Mouse (Mus musculus) MEL (cell line): ENCODE results near the gene Rhog. TPM values are rescaled to one million over a fixed set of nuclear protein-coding genes. Genes with fewer than 3 reads are reported as not detected.

Experiments used
- DNase-seq: peaks from one replicate; pipeline ENCODE4 v3.0.0; 2011; ENCODE audit warnings: low read depth, low spot score
- H3K27ac ChIP-seq: 2 replicates; pipeline ENCODE4 v1.5.1; 2012; ENCODE audit warnings: low read depth, mild to moderate bottlenecking, control low read depth, low read length, moderate library complexity; ENCODE audit not compliant: control insufficient read depth
- H3K27me3 ChIP-seq, 2 experiments: fragments of 150-350 bp in 1 of 2; sonication (generic) in 1 of 2; 2 replicates each; pipeline ENCODE4 v1.6.1; 2012; ENCODE audit warnings: low read length in 2 of 2, mild to moderate bottlenecking in 2 of 2, improper control_type of control experiment in 1 of 2, moderate library complexity in 1 of 2; ENCODE audit not compliant: insufficient read depth in 2 of 2, control insufficient read depth in 1 of 2
- H3K36me3 ChIP-seq, 2 experiments: 2 replicates each; pipeline ENCODE4 v1.6.1; 2012 to 2014; ENCODE audit warnings: low read length in 2 of 2, improper control_type of control experiment in 1 of 2, inconsistent platforms in 1 of 2, mild to moderate bottlenecking in 1 of 2; ENCODE audit not compliant: insufficient read depth in 2 of 2, control insufficient read depth in 1 of 2
- H3K4me1 ChIP-seq, 2 experiments: fragments of 150-350 bp in 1 of 2; sonication (generic) in 1 of 2; 2 replicates each; pipeline ENCODE4 v1.6.1; 2012; ENCODE audit warnings: low read length in 2 of 2, improper control_type of control experiment in 1 of 2, mild to moderate bottlenecking in 1 of 2; ENCODE audit not compliant: insufficient read depth in 2 of 2, control insufficient read depth in 1 of 2
- H3K4me3 ChIP-seq, 2 experiments: fragments of 150-350 bp in 1 of 2; sonication (generic) in 1 of 2; 2 replicates each; pipeline ENCODE4 v1.5.1; 2012; ENCODE audit warnings: low read depth in 2 of 2, low read length in 2 of 2, mild to moderate bottlenecking in 2 of 2, moderate library complexity in 2 of 2, control low read depth in 1 of 2, improper control_type of control experiment in 1 of 2; ENCODE audit not compliant: control insufficient read depth in 1 of 2, insufficient read depth in 1 of 2
- H3K79me2 ChIP-seq: 2 replicates; pipeline ENCODE4 v1.6.1; 2012; ENCODE audit warnings: mild to moderate bottlenecking, low read length, moderate library complexity; ENCODE audit not compliant: control insufficient read depth, poor library complexity, insufficient read depth
- H3K9ac ChIP-seq: 2 replicates; pipeline ENCODE4 v1.6.1; 2012; ENCODE audit warnings: low read depth, mild to moderate bottlenecking, control low read depth, low read length, moderate library complexity; ENCODE audit not compliant: control insufficient read depth, poor library complexity, severe bottlenecking
- H3K9me3 ChIP-seq: fragments of 150-350 bp; sonication (generic); replicated peaks from 2 replicates; pipeline ENCODE4 v1.6.1; 2012; ENCODE audit warnings: mild to moderate bottlenecking, low read length, improper control_type of control experiment, moderate library complexity; ENCODE audit not compliant: insufficient read depth
- BHLHE40 ChIP-seq: IDR thresholded peaks from 2 replicates; pipeline ENCODE4 v1.6.1; 2012; ENCODE audit warnings: low read depth, mild to moderate bottlenecking, inconsistent platforms, low read length, improper control_type of control experiment, borderline replicate concordance
- CHD1 ChIP-seq: IDR thresholded peaks from 2 replicates; pipeline ENCODE4 v1.6.1; 2012; ENCODE audit warnings: low read depth, mild to moderate bottlenecking, inconsistent platforms, low read length, improper control_type of control experiment
- CHD2 ChIP-seq: IDR thresholded peaks from 2 replicates; pipeline ENCODE4 v1.6.1; 2011; ENCODE audit warnings: low read length, improper control_type of control experiment
- CTCF ChIP-seq, 3 experiments: IDR thresholded peaks in 2 of 3; conservative IDR thresholded peaks in 1 of 3; 2 replicates each; pipeline ENCODE4 v1.5.1; 2011 to 2012; ENCODE audit warnings: low read length in 3 of 3, low read depth in 2 of 3, mild to moderate bottlenecking in 2 of 3, improper control_type of control experiment in 1 of 3, inconsistent platforms in 1 of 3, mixed read lengths in 1 of 3, moderate library complexity in 1 of 3; ENCODE audit not compliant: control insufficient read depth in 1 of 3, insufficient read depth in 1 of 3, poor library complexity in 1 of 3, severe bottlenecking in 1 of 3
- E2F4 ChIP-seq: IDR thresholded peaks from 2 replicates; pipeline ENCODE4 v1.6.1; 2011; ENCODE audit warnings: low read depth, low read length, improper control_type of control experiment, borderline replicate concordance
- ELF1 ChIP-seq: IDR thresholded peaks from 2 replicates; pipeline ENCODE4 v1.6.1; 2014; ENCODE audit warnings: low read depth, mild to moderate bottlenecking, inconsistent platforms, low read length, improper control_type of control experiment, moderate library complexity
- ETS1 ChIP-seq: IDR thresholded peaks from 2 replicates; pipeline ENCODE4 v1.6.1; 2012; ENCODE audit warnings: low read depth, mild to moderate bottlenecking, inconsistent platforms, low read length, improper control_type of control experiment, moderate library complexity
- GABPA ChIP-seq: IDR thresholded peaks from 2 replicates; pipeline ENCODE4 v1.6.1; 2012; ENCODE audit warnings: low read depth, mild to moderate bottlenecking, inconsistent platforms, low read length, improper control_type of control experiment, moderate library complexity
- HCFC1 ChIP-seq: IDR thresholded peaks from 2 replicates; pipeline ENCODE4 v1.6.1; 2012; ENCODE audit warnings: low read depth, mild to moderate bottlenecking, inconsistent platforms, low read length, improper control_type of control experiment, moderate library complexity
- JUND ChIP-seq: IDR thresholded peaks from 2 replicates; pipeline ENCODE4 v1.6.1; 2011; ENCODE audit warnings: low read depth, mild to moderate bottlenecking, improper control_type of control experiment, low read length
- KAT2A ChIP-seq: conservative IDR thresholded peaks from 2 replicates; pipeline ENCODE4 v1.6.1; 2012; ENCODE audit warnings: low read depth, low read length, improper control_type of control experiment, inconsistent platforms
- MAFK ChIP-seq: IDR thresholded peaks from 2 replicates; pipeline ENCODE4 v1.6.1; 2011; ENCODE audit warnings: low read depth, mild to moderate bottlenecking, low read length, improper control_type of control experiment, borderline replicate concordance
- MAX ChIP-seq: IDR thresholded peaks from 2 replicates; pipeline ENCODE4 v1.6.1; 2011; ENCODE audit warnings: low read length, improper control_type of control experiment
- MAZ ChIP-seq: IDR thresholded peaks from 2 replicates; pipeline ENCODE4 v1.6.1; 2012; ENCODE audit warnings: low read depth, mild to moderate bottlenecking, inconsistent platforms, low read length, improper control_type of control experiment
- MEF2A ChIP-seq: IDR thresholded peaks from 2 replicates; pipeline ENCODE4 v1.6.1; 2014; ENCODE audit warnings: low read depth, mild to moderate bottlenecking, inconsistent platforms, low read length, improper control_type of control experiment; ENCODE audit not compliant: poor library complexity, insufficient replicate concordance, severe bottlenecking; ENCODE audit errors: extremely low read depth
- MXI1 ChIP-seq: IDR thresholded peaks from 2 replicates; pipeline ENCODE4 v1.6.1; 2011; ENCODE audit warnings: mild to moderate bottlenecking, low read depth, low read length, improper control_type of control experiment
- MYB ChIP-seq: IDR thresholded peaks from 2 replicates; pipeline ENCODE4 v1.6.1; 2011; ENCODE audit warnings: mild to moderate bottlenecking, low read depth, low read length, improper control_type of control experiment
- MYC ChIP-seq: IDR thresholded peaks from 2 replicates; pipeline ENCODE4 v1.6.1; 2011; ENCODE audit warnings: low read depth, mild to moderate bottlenecking, low read length, improper control_type of control experiment, moderate library complexity
- NRF1 ChIP-seq: IDR thresholded peaks from 2 replicates; pipeline ENCODE4 v1.6.1; 2014; ENCODE audit warnings: low read depth, mild to moderate bottlenecking, inconsistent platforms, low read length, improper control_type of control experiment, moderate library complexity; ENCODE audit not compliant: poor library complexity, insufficient read depth, severe bottlenecking
- POLR2A ChIP-seq, 2 experiments: IDR thresholded peaks; 2 replicates each; pipeline ENCODE4 v1.6.1; 2011 to 2012; ENCODE audit warnings: low read length in 2 of 2, mild to moderate bottlenecking in 2 of 2, control low read depth in 1 of 2, improper control_type of control experiment in 1 of 2, low read depth in 1 of 2, moderate library complexity in 1 of 2; ENCODE audit not compliant: control insufficient read depth in 1 of 2, insufficient read depth in 1 of 2, poor library complexity in 1 of 2
- POLR2AphosphoS2 ChIP-seq: IDR thresholded peaks from 2 replicates; pipeline ENCODE4 v1.6.1; 2011; ENCODE audit warnings: low read length, improper control_type of control experiment
- POLR2AphosphoS5 ChIP-seq: IDR thresholded peaks from 2 replicates; pipeline ENCODE4 v1.6.1; 2012; ENCODE audit warnings: low read depth, borderline replicate concordance, mild to moderate bottlenecking, inconsistent platforms, low read length, moderate library complexity, mixed read lengths
- RAD21 ChIP-seq: IDR thresholded peaks from 2 replicates; pipeline ENCODE4 v1.6.1; 2011; ENCODE audit warnings: mild to moderate bottlenecking, low read depth, low read length, improper control_type of control experiment
- RCOR1 ChIP-seq: IDR thresholded peaks from 2 replicates; pipeline ENCODE4 v1.6.1; 2012; ENCODE audit warnings: low read depth, mild to moderate bottlenecking, inconsistent platforms, low read length, improper control_type of control experiment
- SIN3A ChIP-seq: IDR thresholded peaks from 2 replicates; pipeline ENCODE4 v1.6.1; 2012; ENCODE audit warnings: low read length, improper control_type of control experiment, inconsistent platforms
- SMC3 ChIP-seq: IDR thresholded peaks from 2 replicates; pipeline ENCODE4 v1.6.1; 2011; ENCODE audit warnings: low read depth, low read length, improper control_type of control experiment
- TBP ChIP-seq: IDR thresholded peaks from 2 replicates; pipeline ENCODE4 v1.8.0; 2011; ENCODE audit warnings: low read depth, low read length, improper control_type of control experiment
- TCF12 ChIP-seq: IDR thresholded peaks from 2 replicates; pipeline ENCODE4 v1.6.1; 2014; ENCODE audit warnings: low read depth, mild to moderate bottlenecking, inconsistent platforms, low read length, improper control_type of control experiment, moderate library complexity
- UBTF ChIP-seq: IDR thresholded peaks from 2 replicates; pipeline ENCODE4 v1.6.1; 2012; ENCODE audit warnings: low read depth, mild to moderate bottlenecking, inconsistent platforms, low read length, improper control_type of control experiment, moderate library complexity, borderline replicate concordance; ENCODE audit not compliant: insufficient read depth
- USF1 ChIP-seq: IDR thresholded peaks from 2 replicates; pipeline ENCODE4 v1.6.1; 2014; ENCODE audit warnings: low read depth, mild to moderate bottlenecking, inconsistent platforms, low read length, improper control_type of control experiment, moderate library complexity
- USF2 ChIP-seq, 2 experiments: IDR thresholded peaks; 2 replicates each; pipeline ENCODE4 v1.6.1; 2011 to 2012; ENCODE audit warnings: improper control_type of control experiment in 2 of 2, low read length in 2 of 2, borderline replicate concordance in 1 of 2, inconsistent platforms in 1 of 2, low read depth in 1 of 2, mild to moderate bottlenecking in 1 of 2; ENCODE audit not compliant: insufficient read depth in 1 of 2
- ZC3H11A ChIP-seq: IDR thresholded peaks from 2 replicates; pipeline ENCODE4 v1.6.1; 2012; ENCODE audit warnings: low read depth, mild to moderate bottlenecking, inconsistent platforms, low read length, improper control_type of control experiment
- ZMIZ1 ChIP-seq: IDR thresholded peaks from 2 replicates; pipeline ENCODE4 v1.6.1; 2012; ENCODE audit warnings: low read depth, mild to moderate bottlenecking, inconsistent platforms, low read length, improper control_type of control experiment, moderate library complexity
- ZNF384 ChIP-seq: IDR thresholded peaks from 2 replicates; pipeline ENCODE4 v1.6.1; 2012; ENCODE audit warnings: low read depth, mild to moderate bottlenecking, inconsistent platforms, low read length, improper control_type of control experiment
- polyA plus RNA-seq, 2 experiments: library from polyadenylated mRNA; stranded (reverse) in 1 of 2; unstranded in 1 of 2; fragments of >175 nt in 1 of 2; fragments of >200 nt in 1 of 2; gene quantifications; 2 replicates each; pipeline versions ENCODE4 v1.2.1 to v1.2.4; 2012; ENCODE audit warnings: low replicate concordance in 2 of 2, low read depth in 1 of 2; ENCODE audit not compliant: insufficient read length in 2 of 2, insufficient read depth in 1 of 2, missing spikeins in 1 of 2
- total RNA-seq: library from RNA; depleted of rRNA; stranded (reverse); fragments of 300-350 nt; gene quantifications from 2 replicates; pipeline ENCODE4 v1.2.3, GENCODE M21; 2012

The Rhog gene
- total and polyA plus RNA-seq, 3 experiments: 24.1 to 425 (median 347) TPM

DNA sequence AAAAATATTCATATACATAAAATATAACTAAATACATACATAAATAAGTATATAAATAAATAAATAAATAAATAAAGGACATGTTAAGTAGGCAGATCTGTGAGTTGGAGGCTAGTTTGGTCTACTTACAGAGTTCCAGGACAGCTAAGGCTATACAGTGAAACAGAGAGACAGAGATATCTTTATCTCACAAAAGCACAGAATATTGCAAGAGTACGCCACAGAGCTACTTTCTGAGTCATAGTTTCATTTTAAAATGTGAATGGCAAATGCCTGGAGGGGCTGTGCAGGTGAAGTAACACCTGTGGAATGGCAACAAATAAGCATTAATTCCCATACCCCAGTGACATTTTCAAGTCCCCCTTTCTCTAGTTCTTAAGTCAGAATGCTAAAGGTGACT is 2.2 kb downstream of the Rhog start (continued):
- peak; percentile 79 for TF ChIP-seq ETS1

DNA sequence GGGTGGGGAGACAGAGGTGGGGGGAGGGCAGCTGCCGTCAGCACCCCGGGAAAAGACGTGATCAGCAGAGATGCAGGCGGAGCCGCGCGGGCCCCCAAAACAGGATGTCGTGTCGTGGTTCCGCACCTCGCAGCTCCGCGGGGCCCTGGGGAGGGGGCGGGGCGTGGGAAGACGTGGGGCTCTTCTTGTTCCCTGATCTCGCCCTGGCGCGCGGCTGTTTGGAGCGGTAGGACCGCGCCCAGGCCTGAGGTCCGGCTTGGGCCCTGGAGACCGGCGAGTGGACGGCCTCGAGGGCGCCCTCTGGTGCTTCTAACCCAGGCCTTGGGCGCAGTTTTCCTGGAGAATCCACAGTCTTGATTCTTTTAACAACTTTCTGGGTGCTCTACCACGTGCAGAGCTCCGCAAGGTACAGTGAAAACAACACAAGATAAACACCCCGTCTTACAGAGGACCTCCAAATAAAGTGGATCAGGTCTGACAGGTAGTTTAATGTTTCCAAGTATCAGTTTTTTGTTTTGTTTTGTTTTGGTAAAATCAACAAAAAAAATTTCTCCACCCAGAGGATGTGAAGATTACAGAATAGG is 5.1 kb downstream of the Rhog start:
- Histone ChIP-seq H3K9me3 (no peaks in the 10 kb centered on the region), H3K36me3 (peaks cover 0 to 44% of the 10 kb centered on the region in 2 experiments; a peak in 2 of 4 replicates), H3K27me3 (no peaks in the 10 kb centered on the region), H3K79me2 (peaks cover 52% of the 10 kb centered on the region), H3K4me3 (peak overlapping the region; percentile 83 to 96), H3K9ac (peak overlapping the region; percentile 95), H3K4me1 (peaks cover 21 to 48% of the 10 kb centered on the region in 2 experiments), H3K27ac (peak overlapping the region; percentile 97)
- DNase-seq: peak; percentile 95
- TF ChIP-seq ZMIZ1: no peak
- TF ChIP-seq ELF1: no peak; the same call in 1 of the 2 replicates
- no peak for TF ChIP-seq UBTF
- TF ChIP-seq KAT2A: no peak
- no peak for TF ChIP-seq TCF12
- TF ChIP-seq ETS1: peak; percentile 50; the same call in 1 of the 2 replicates
- TF ChIP-seq SIN3A: peak; percentile 77
- TF ChIP-seq NRF1: no peak
- peak; percentile 58; the same call in 1 of the 2 replicates for TF ChIP-seq USF1
- no peak for TF ChIP-seq TBP
- TF ChIP-seq MYB: no peak
- peak; percentile 27 to 59; a peak in 3 of 4 replicates for TF ChIP-seq POLR2A (IDR thresholded peaks at IDR 0.05; ENCODE audit: control insufficient read depth in 1 of 2, insufficient read depth in 1 of 2, low read depth in 1 of 2, low read length in 2 of 2, poor library complexity in 1 of 2)
- TF ChIP-seq MXI1: peak; percentile 96
- no peak for TF ChIP-seq JUND
- TF ChIP-seq BHLHE40: no peak
- no peak for TF ChIP-seq MAFK
- no peak for TF ChIP-seq GABPA
- TF ChIP-seq USF2 (IDR thresholded peaks at IDR 0.05; ENCODE audit: borderline replicate concordance in 1 of 2, insufficient read depth in 1 of 2, low read depth in 1 of 2, low read length in 2 of 2): no peak
- no peak; the same call in 1 of the 2 replicates for TF ChIP-seq CHD1
- TF ChIP-seq SMC3: peak; percentile 54
- no peak for TF ChIP-seq POLR2AphosphoS2
- no peak; the same call in 1 of the 2 replicates for TF ChIP-seq ZC3H11A
- TF ChIP-seq RAD21: peak; percentile 12
- TF ChIP-seq MAZ: no peak
- TF ChIP-seq CTCF (IDR thresholded peaks at IDR 0.05 in 2 of 3, conservative IDR thresholded peaks at IDR 0.05 in 1 of 3; ENCODE audit: control insufficient read depth in 1 of 3, insufficient read depth in 1 of 3, low read depth in 2 of 3, low read length in 3 of 3, poor library complexity in 1 of 3, severe bottlenecking in 1 of 3): peak; percentile 42 to 75 (median 63); a peak in 5 of 6 replicates
- TF ChIP-seq POLR2AphosphoS5: no peak
- TF ChIP-seq MYC: peak; percentile 95
- no peak for TF ChIP-seq CHD2
- TF ChIP-seq E2F4: no peak
- TF ChIP-seq RCOR1: no peak
- TF ChIP-seq HCFC1: no peak
- no peak for TF ChIP-seq ZNF384
- no peak for TF ChIP-seq MEF2A
- TF ChIP-seq MAX: peak; percentile 93
